Mouse (Mus musculus) lung, postnatal 36 days (tissue): ENCODE data around the gene Ube2z.

Experiments used
- DNase-seq: peaks from one replicate; pipeline ENCODE4 v3.0.0; 2022; ENCODE audit warnings: mixed read lengths

Ube2z gene

DNA sequence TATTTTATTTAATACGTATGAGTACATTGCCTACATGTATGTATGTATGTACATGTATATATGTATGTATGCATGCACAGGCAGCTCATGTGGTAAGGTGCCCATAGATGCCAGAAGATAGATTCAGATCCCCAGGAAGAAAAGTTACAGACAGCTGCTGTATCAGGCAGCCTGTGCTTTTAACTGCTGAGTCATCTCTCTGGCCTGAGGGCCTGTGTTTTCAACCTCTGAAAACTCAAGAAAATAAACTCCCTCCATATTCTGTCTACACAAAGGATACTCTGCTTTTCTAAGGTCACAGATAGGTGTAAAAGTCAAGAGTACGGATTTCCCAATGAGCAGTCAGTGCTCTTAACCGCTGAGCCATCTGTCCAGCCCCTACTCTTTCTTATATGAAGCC is 14.3 kb downstream of the Ube2z start:
- no peak for DNase-seq

DNA sequence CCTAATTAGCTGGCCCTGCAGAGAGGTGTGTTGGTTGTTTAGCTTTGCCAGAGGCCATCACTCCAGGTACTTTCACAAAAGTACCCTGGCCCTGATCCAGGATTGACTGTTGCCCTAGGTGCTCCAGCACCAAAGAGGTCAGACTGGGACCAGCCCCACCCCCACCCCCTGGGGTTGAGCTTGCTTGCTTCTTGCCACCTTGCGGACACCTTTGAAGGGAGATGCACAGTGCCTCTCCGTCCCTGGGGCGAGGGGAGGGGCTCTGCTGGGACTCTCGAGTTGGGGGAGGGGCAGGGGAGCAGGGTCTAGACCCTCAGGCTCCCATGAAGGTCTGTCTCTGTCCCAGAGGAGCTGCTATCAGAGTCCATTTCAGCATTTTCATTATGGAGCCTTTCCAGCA is 15.2 kb downstream of the Ube2z start:
- DNase-seq, result peak; percentile 8

DNA sequence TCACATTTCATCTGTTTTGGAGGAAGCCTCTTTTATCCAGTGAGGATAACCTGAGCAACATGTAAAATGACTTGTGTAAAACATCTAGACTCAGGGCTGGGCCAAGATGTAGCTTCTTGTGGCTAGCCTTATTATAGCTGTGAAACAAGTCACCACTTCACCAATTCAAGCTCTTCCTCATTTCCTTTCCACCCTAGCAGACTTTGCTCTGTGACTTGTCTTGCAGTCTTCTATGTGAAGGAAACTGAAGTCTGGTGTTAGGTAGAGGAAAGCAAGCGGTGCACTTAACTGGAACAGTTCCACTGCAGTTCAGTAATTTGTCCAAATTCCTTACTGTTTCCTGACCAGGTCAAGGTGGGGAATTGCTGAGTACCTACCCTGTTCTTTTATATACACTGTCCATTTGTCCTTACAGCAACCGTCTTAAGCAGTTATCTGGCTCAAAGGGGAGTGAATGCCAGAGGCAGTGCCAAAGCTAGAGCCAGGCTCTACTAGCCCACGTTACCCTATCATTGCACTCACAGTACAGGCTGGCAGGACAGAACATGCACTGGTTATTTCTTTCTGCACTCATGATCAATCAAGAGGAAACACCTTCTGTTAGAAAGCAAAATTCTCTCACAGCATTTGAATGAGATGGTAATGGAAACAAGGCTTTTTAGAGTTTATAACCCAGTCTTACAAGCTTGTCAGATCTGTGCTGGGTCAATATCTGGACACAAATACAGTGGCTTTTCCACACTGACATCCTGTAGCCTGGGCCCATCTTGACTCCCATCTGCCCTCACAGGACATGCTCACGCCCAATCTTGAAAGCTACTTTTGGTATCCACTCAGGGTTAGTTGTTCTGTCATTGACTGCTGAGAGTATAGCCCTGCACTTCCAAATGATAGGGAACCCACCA is 17.5 kb downstream of the Ube2z start:
- DNase-seq, result no peak

DNA sequence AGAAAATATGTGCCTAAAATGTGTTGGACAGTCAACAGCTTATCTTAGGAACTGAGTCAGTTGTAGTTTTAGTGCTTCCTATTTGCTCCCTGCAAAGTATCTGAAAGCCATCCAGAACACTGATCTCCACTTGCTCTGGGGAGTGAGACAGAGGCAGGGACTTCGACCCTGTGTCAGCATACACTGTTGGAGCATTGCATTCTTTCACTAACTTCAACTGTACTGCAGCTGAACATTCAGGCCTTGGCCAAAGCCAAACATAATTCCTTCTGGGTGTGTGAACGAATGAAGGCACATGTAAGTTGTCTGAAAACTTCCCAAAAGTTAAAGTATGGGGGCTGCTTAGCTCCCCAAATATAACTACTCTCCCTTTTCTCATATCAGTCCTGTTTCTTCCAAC is 18.4 kb downstream of the Ube2z start:
- DNase-seq, result no peak

DNA sequence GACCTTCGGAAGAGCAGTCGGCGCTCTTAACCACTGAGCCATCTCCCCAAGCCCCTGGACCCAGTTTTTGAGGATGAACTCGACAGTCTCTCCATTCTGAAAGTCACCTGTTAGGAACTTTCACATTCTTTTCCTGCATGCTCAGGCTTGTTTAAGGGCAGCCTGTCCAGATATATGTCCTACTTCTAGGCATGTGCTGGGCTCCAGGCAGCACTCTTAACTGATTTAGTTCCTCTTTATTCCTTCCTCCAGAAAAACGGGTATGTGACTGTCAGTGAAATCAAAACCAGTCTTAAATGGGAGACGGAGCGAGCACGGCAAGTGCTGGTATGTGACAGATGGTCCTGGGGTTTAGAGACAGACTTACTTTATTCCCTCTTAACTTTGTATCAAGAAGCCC is 19.2 kb downstream of the Ube2z start:
- DNase-seq, result no peak

DNA sequence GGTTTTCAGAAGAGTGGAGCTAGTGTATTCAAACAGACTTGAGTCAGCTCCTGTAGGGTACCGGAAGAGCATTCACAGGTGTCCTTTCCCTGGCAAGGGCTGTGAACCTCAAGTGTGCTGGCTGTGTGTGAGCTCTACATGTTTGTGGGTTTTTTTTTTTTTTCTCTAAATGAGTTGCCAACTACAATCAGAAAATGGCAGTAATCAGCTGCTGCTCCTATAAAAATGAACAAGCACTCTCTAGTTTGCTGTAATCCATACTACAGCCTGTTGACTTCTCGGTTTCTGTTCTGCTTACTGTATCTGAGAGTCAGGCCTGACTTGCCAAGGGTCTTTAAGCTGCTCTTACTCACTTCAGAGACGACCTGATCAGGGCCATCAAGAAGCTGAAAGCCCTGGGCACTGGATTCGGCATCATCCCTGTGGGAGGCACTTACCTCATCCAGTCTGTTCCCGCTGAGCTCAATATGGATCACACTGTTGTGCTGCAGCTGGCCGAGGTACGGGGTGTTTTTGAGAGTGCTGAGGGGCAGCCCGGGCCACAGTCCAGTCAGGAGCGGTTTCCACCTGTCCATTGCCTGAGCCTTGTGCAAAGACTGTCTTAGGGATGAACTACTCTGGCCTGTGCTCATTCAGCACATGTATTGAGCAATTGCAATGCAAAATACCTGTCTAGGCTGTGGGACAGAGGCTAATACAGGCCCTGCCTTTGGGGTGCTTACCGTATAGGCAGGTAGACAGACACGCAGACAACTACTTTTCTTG is 20.2 kb downstream of the Ube2z start:
- DNase-seq, result no peak

DNA sequence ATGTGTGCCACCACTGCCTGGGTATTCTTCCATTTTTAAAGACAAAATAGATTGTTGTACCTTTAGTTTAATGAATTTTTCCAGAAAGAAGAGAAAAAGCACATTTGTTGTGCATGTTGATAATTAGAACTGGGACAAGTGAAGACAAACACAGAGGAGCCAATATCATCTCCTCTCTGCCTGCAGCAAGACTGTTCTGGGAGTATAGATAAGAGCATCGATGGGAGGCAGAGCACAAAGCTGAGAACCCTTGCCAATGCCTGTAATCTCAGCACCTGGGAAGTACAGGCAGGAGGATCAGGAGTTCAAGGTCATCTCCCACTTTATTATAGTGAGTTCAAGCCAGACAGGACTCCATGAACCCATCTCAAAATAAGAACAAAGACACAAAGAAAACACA is 26.6 kb downstream of the Ube2z start:
- DNase-seq, result no peak

DNA sequence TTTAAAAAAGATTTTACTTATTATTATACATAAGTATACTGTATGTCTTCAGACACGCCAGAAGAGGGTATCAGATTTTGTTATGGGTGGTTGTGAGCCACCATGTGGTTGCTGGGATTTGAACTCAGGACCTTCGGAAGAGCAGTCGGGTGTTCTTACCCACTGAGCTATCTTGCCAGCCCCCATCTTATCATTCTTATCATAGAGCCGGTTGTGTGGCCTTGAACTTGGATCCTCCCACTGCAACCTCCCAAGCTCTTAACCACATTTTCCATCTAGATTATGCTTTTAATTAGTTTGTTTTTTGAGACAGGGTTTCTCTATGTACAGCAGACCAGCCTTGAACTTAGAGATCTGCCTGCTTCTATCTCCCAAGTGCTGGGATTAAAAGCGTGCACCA is 27.7 kb downstream of the Ube2z start:
- DNase-seq, result no peak

DNA sequence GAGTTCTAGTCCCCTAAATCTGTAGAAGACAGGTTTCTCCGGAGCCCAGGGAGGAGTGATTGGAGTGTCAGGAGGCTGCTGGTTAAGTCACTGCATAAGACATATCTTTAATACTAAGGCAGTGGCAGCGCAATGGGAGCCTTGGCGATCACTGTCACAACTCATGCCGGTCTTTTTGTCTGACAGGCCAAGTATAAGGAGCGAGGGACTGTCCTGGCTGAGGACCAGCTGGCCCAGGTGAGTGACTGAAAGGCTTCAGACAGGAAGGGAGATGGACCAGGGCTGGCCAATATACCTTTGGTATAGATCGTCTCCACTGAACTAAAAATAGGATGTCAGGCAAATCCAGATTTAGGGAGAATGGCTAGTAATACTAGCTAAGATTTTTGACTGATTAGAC is 30.1 kb downstream of the Ube2z start:
- no peak for DNase-seq

DNA sequence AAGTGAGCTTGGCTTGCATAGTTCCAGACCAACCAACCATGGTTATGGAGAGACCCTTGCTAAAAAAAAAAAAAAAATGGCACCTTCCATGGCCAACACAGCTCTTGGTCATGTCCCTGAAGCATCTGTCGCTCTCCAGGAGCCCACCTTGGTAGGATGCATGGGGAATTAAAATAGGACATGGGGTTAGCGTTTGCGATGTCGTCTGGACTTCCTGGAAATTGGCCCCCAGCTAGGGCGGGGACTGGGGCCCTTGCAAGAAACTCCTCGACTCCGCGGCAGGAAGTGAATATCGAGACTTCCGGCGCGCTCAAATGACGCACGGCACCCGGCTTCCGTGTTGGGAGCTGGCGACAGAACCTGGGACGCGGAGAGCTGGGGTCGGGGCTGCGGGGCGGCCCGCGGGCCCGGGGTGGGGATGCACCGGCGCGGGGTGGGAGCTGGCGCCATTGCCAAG is 30.6 kb downstream of the Ube2z start, which contains the start of gene Snf8:
Gene Snf8, plus strand, starts transcription at position 290 of the 457 bp plus-strand sequence.
- DNase-seq, result peak; percentile 97

DNA sequence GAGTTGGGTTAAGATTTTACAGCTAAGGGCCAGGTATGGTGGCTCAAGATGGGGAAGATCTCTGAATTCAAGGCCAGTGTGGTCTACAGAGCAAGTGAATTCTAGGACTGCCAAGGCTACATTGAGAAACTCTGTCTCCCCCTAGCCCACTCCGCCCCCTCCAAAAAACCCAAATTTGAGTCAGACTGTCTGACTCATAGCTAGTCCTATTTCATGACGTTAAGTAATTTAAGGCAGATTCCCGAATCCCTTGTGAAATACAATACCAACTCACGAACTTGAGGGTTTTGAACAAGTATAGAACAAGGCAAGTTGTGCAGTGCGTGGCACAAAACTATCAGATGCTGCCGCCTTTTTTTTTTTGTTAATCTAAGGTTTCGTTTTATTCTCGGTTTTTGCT is 31.1 kb downstream of the Ube2z start:
- DNase-seq, result no peak

DNA sequence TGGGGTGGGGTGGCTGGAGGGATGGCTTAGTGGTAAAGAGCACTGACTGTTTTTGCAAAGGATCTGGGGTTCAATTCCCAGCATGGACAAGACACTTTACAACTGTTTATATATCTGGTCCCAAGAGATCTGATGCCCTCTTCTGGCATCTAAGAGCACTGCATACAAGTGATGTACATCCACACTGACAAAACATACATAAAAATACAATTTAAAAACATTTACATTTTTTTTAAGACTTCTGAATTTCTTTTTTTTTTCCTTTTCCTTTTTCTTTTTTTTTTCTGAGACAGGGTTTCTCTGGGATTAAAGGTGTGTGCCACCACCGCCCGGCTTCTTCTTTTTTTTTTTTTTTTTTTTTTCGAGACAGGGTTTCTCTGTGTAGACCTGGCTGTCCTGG is 31.9 kb downstream of the Ube2z start:
- DNase-seq, result peak; percentile 10

DNA sequence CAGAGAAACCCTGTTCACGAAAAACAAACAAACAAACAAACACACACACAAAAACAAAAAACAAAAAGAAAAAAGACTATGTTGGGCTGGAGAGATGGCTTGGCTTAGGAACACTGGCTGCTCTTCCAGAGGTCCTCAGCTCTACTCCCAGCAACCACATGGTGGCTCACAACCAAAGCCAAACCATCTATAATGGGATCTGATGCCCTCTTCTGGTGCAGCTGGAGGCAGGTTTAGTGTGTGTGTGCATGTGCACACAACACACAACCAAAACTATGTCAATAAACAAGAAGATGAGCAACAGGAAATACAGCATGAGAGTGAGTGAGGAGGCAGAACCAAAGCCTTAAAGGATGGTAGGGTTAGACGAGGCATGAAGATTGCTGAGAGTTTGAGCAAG is 33.5 kb downstream of the Ube2z start:
- no peak for DNase-seq

DNA sequence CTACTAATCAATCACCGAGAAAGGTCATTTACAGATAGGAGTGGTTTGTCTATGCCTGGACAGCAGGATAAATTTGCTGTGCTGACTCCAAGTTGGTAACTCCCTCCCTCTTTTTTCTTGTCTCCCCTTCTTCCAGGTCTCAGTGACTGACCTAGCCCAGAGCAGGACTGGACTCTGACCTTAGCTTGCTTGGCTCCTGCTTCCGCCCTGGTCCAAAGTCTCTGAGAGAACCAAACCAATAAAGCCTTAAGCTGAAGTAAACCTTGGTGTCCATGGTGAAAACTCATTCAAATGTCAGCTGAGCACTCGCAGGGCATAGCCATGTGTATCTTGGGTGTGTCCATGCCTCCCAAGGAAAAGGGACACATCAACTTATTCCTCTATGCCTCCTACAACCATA is 34.6 kb downstream of the Ube2z start:
- DNase-seq, result no peak

DNA sequence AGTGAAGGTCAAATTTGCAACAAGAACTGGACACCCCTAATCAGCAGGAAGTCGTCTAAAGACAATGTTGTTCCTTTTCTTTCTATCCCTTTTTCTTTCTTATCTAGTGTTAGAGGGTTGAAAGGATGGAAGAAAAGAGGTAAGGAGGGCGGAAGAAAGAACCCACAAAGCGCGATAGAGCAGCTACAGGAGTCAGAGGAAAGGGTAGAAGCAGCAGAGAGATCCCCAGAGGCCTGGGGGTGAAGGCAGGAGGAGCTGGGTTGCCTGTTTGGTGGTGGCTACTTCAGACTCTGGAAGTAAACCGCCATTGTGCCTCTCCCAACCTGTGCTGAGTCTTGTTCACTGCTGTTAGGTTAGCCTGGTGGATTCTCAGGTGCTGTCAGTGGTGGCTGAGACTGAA is 37.1 kb downstream of the Ube2z start:
- DNase-seq, result no peak

DNA sequence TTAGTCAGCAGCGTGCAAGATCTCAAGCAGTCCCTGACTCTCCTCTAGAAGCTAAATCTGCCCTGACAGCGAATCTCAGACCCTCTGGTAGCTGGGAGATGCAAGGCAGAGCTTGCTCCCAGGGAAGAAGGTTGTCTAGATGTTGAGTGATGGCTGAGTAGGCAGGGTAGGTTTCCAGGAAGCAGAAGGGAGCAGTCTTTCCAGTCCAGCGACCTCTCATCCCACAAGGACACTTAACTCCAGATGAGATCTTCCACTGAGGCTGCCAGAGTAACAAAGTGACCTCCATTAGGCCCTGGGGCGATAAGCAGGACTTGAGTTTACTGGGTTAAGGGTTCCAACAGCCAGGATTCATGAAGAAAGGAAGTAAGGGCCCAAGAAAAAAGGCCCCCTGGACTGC is 44.6 kb downstream of the Ube2z start:
- no peak for DNase-seq

DNA sequence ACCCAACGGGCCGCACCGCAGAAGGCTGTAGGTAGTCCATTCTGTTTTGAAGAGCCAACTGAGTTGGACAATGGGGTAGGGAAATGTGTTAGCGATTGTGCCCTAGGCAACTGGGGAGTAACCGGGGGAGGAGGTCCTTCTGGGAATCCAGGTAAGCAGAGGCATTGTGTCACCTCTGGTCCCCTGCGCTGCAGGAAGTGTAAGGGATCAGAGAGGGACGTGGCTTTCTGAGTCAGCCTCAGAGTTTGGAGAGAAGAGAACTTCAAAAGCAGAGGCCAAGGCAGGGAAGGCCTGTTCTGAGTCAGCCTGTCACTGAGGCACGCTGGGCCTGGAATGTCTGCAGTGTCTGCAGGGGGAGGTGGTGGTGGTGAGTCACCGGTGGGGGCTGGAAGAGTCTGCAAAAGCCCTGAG is 47.2 kb downstream of the Ube2z start:
- no peak for DNase-seq

DNA sequence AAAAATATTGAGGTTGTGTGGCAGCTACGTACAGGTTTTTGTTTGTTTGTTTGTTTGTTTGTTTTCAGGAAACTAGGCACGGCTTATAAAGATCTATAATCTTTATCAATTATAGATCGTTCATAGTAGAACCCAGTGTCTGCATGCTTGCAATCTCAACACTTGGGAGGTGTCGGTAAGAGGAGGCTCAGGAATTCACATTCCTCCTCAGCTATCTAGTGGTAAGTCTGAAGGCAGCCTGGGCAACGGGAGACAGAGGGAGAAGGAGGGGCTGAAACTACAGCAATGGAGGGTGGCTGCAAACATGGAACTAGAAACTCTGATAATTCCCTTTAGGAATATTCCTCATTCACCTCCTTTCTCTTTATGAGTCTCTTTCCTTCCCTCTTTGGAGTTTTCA is 49.8 kb downstream of the Ube2z start:
- no peak for DNase-seq

DNA sequence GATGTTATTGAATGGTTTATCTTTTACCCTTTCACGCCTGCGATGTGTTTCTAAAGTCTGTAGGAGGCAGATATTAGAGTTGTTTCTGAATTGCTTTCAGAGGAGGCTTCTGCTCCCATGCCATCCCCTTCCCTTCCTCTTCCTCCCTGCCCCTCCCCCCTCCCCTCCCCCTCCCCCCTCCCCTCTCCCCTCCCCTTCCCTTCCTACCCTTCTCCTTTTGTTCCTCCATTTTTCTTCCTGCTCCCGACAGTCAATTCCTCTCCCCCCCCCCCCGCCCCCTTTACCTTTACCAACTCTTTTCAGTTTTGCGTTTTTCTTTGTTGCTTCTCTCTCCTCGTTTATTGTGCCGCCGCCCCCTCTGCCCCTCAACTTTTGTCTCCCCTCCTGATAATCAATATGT is 53.2 kb downstream of the Ube2z start:
- DNase-seq, result no peak

DNA sequence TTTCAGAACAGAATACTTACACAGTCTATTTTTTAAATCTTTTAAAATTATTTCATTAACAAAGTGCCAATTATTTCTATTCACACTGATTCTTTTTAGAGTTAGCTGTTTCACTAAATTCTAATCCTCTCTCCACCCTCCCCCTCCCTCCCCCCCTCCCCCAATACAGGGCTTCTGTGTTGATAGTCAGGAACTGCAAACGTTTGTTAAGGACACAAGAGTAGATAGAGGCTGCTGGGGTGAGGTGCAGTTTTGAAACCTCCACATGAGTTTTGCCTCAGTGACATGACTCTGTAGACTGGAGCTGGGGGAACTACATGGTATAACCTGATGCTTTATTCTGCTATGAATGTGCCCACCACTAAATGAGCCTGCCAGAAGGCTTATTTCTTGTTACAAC is 56.4 kb downstream of the Ube2z start:
- DNase-seq, result no peak

DNA sequence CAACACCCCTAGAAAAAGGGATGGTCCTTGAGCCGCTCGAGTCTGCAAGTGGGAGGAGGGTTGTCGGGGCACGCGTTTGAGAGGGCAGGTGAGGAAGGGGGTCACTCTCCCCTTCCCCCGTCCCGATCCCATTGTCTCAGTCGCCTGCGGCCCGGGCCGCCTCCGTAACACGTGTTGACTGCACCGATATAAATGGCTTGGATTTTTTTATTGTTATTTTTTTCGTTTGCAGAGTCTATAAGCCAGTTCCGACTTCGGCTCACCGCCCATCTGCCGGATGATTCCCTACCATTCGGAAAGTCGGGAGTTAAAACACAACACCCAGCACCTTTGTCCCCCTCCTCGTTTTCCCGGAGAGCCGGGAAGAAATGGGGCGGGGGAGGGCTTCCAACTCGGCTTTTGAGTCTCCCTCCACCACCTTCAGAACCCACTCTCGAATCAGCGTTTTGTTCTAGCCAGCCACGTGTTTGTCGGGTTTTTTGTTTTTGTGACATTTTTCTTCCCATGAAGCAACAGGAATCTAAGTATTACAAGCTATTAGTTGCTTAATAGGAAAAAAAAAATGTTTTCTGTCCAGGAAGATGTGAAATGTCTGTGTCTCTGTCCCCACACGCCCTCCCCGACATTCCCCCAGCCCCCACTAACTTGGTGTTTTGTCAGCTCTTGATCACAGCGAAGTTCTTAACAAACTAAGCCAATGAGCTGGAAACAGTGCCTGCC is 57.5 kb downstream of the Ube2z start:
- DNase-seq, result no peak

DNA sequence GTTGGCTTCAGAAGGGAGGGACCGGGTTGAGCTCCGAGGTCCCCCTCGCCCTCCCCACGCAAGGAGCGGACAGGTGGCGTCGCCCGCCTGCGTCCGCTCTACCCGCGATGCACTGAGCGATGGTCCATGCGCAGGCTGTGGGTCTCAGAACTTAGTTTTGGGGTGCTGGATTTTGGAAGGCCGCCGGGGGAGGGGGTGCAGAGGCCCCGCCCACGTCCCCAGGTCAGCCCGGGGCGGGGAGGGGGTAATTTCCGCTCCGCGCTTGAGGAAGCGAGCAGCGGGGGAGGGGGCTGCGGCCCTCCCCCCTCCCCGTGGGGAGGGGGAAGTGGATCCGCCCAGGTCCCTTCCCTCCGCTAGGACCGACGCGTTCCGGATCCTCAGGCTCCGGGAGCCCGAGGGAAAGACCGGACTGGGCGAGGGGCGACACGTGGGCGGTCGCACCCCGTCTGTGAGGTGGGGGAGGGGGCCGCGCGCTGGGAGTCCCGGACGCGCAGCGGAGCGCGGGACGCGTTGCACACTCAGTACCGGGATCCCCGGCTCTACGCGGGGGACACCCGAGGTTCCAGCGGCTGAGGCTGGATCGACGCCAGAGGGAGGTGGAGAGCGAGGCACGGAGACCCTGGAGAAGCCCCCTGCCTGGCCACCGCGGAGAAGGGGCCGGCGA is 58.2 kb downstream of the Ube2z start:
- DNase-seq, result no peak

DNA sequence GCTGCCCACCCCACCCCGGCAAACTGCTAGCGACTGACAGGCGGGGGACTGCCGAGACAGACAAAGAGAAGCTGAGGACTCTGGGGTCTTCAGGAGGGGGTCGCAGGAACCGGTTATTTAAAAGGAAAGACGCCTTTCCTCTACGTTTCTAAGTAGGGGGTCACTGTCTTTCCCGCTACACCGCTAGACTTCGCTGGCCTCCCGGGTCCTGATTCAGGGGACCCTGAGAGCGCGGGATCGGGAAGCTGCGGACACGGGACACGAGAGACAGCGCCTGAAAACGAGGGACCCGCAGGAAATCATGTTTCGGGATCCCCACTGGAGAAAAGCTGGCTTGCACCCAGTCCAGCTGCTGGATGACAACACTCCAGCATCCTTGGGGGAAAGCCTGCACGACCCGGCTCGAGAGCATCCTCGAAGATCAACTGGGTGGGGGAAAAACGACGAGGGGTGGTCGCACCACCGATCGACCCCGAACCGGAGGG is 58.8 kb downstream of the Ube2z start:
- no peak for DNase-seq
